Mouse (Mus musculus): ENCODE measurements at regions not wholly inside any gene's neighbourhood (a gene's known extent, or its start where the extent isn't known, plus 50 kb on each side); places are given as distances from the start of the nearest gene placed in this dataset.

DNA sequence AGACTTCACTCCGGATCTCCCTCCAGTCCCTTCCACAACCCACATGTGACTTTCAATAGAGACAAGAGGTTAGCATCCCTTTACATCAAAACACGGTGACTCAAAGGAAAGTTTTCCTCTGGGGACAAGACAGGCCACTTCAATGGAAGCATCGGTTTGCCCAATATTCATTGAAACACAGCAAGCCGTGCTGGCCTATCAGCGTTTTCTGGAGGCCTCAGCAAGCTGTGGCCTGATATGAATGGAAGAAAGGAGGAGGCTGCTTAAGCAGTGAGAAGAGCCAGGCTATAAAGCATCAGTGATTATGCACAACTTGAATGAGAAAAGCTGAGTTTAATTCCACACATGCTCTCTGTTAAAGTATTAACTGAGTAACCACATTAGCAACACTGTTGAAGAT is 125.3 kb upstream of the Map3k7 start:
- TF ChIP-seq POLR2A (IDR thresholded peaks at IDR 0.05; ENCODE audit: control insufficient read depth, low read depth, low read length) (no peak), CTCF (IDR thresholded peaks at IDR 0.05; ENCODE audit: control insufficient read depth, insufficient read depth, insufficient replicate concordance, low read depth, low read length) (no peak)
